Mouse (Mus musculus) thymus, postnatal 0 days (tissue): ENCODE results near the gene Immt. TPM values are rescaled to one million over a fixed set of nuclear protein-coding genes. Genes with fewer than 3 reads are reported as not detected.

Source experiments
- DNase-seq: peaks from one replicate; pipeline ENCODE4 v3.0.0-alpha.2; 2015; ENCODE audit warnings: low spot score
- polyA plus RNA-seq: library from polyadenylated mRNA; unstranded; fragments of >200 nt; fragmentation: Nextera tagmentation; extraction: Ambion mirVana; gene quantifications from 2 replicates; pipeline ENCODE4 v1.2.1, GENCODE M21; 2015

Immt gene
- 151 and 157 TPM in 2 replicates for polyA plus RNA-seq

GRCm38 (mm10) chr6:71830690-71831580 is at the start of gene Immt:
Gene Immt, plus strand, starts transcription at chr6:71831331.
- peak; percentile 94 for DNase-seq

- DNase-seq, result no peak
These were observed 48.0 kb upstream of the Immt start for GRCm38 (mm10) chr6:71783165-71783564.

GRCm38 (mm10) chr6:71788348-71788747 is 42.8 kb upstream of the Immt start:
- peak; percentile 53 for DNase-seq

GRCm38 (mm10) chr6:71791771-71792170 is 39.4 kb upstream of the Immt start:
- DNase-seq, result no peak

GRCm38 (mm10) chr6:71799391-71799790 is 31.7 kb upstream of the Immt start:
- DNase-seq, result no peak

- no peak for DNase-seq
These were observed 30.0 kb upstream of the Immt start for GRCm38 (mm10) chr6:71801011-71801713.

GRCm38 (mm10) chr6:71801714-71802094 is 29.4 kb upstream of the Immt start:
- DNase-seq, result no peak

- DNase-seq, result no peak
These were observed 27.5 kb upstream of the Immt start for GRCm38 (mm10) chr6:71803609-71804008.

- DNase-seq, result peak; percentile 92
These were observed 26.9 kb upstream of the Immt start for GRCm38 (mm10) chr6:71804061-71804829.

GRCm38 (mm10) chr6:71806713-71807112 is 24.4 kb upstream of the Immt start:
- no peak for DNase-seq

GRCm38 (mm10) chr6:71809890-71810289 is 21.2 kb upstream of the Immt start:
- no peak for DNase-seq

GRCm38 (mm10) chr6:71812820-71813219 is 18.3 kb upstream of the Immt start:
- DNase-seq, result no peak

- no peak for DNase-seq
These were observed 11.3 kb upstream of the Immt start for GRCm38 (mm10) chr6:71819764-71820292.

- no peak for DNase-seq
These were observed 8.0 kb upstream of the Immt start for GRCm38 (mm10) chr6:71823085-71823484.

GRCm38 (mm10) chr6:71823488-71823887 is 7.6 kb upstream of the Immt start:
- peak; percentile 90 for DNase-seq

GRCm38 (mm10) chr6:71823961-71824360 is 7.2 kb upstream of the Immt start:
- no peak for DNase-seq

- no peak for DNase-seq
These were observed 4.3 kb upstream of the Immt start, which contains the start of gene Mrpl35 for GRCm38 (mm10) chr6:71826869-71827268. Gene Mrpl35, minus strand, starts transcription at chr6:71826969.

- DNase-seq, result no peak
These were observed 1.4 kb upstream of the Immt start for GRCm38 (mm10) chr6:71829768-71830167.

- DNase-seq, result peak; percentile 95
These were observed 440 bp downstream of the Immt start for GRCm38 (mm10) chr6:71831581-71831960.

GRCm38 (mm10) chr6:71836811-71837210 is 5.7 kb downstream of the Immt start:
- DNase-seq, result no peak

GRCm38 (mm10) chr6:71839815-71840214 is 8.7 kb downstream of the Immt start:
- no peak for DNase-seq
